Mouse (Mus musculus) megakaryocyte, embryonic 14.5 days (primary cell): ENCODE data around the gene Kctd2.

Experiments used
- FLI1 ChIP-seq: IDR thresholded peaks from 2 replicates; pipeline ENCODE4 v1.6.1; 2012; ENCODE audit warnings: low read length, inconsistent platforms, mixed read lengths
- GATA1 ChIP-seq: IDR thresholded peaks from 3 replicates; pipeline ENCODE4 v1.6.1; 2012; ENCODE audit warnings: mixed read lengths, low read length, inconsistent platforms, borderline replicate concordance

- TF ChIP-seq GATA1 (no peak), FLI1 (no peak)
These were observed 27.5 kb downstream of the Kctd2 start for GRCm38 (mm10) chr11:115447321-115447885.
